Mouse (Mus musculus) liver, adult 2 months (tissue): Measurements from ENCODE around the gene Rufy3.

Experiments used
- CTCF ChIP-seq: fragments of 200-500 bp; IDR thresholded peaks from 2 replicates; pipeline ENCODE4 v1.5.1; 2011; ENCODE audit warnings: low read depth, low read length, control low read depth
- POLR2A ChIP-seq: fragments of 200-500 bp; IDR thresholded peaks from 2 replicates; pipeline ENCODE4 v1.6.1; 2011; ENCODE audit warnings: low read length, control low read depth; ENCODE audit not compliant: insufficient read depth; ENCODE audit errors: extremely low read depth

- TF ChIP-seq CTCF (no peak), POLR2A (no peak)
Observed at GRCm38 (mm10) chr5:88652589-88652988, 87.7 kb downstream of the Rufy3 start.
